Mouse (Mus musculus) CD4-positive naive resting alpha-beta T cell, adult 57 days (primary cell): ENCODE results near the gene Abcg8. TPM values are rescaled to one million over a fixed set of nuclear protein-coding genes. Genes with fewer than 3 reads are reported as not detected.

Experiments used
- total RNA-seq: library from RNA; stranded (reverse); gene quantifications from one replicate; pipeline ENCODE4 v1.2.4, GENCODE M21; 2023

The Abcg8 gene
- total RNA-seq: not detected

GRCm38 (mm10) chr17:84675951-84676366 is at the start of gene Abcg8:
Gene Abcg8 (plus strand): TSS chr17:84676302.

GRCm38 (mm10) chr17:84682734-84683717 is 6.9 kb downstream of the Abcg8 start, which contains the start of gene Abcg5:
Gene Abcg5 (minus strand): TSS chr17:84683011.

Other genes starting within 250 kb of the Abcg8 start
- 130 TPM for gene Thada, start 210.1 kb upstream of the Abcg8 start, total RNA-seq
- gene Plekhh2, start 164.4 kb upstream of the Abcg8 start, total RNA-seq: 0.09 TPM
- 0.62 TPM for gene Dync2li1, start 49.8 kb upstream of the Abcg8 start, total RNA-seq
- gene Abcg5, start 6.7 kb downstream of the Abcg8 start, total RNA-seq: not detected
- gene Lrpprc, start 114.5 kb downstream of the Abcg8 start, total RNA-seq: 44.0 TPM